Mouse (Mus musculus) right cerebral cortex, postnatal 4 days (tissue): ENCODE results near the gene Gabbr2.

Source experiments
- DNase-seq: peaks from one replicate; pipeline ENCODE4 v3.0.0-alpha.2; 2022

The Gabbr2 gene

GRCm38 (mm10) chr4:46988257-46988656 lies 3.4 kb downstream of the Gabbr2 start:
- DNase-seq: no peak

GRCm38 (mm10) chr4:46987809-46988208 lies 3.9 kb downstream of the Gabbr2 start:
- no peak for DNase-seq

DNA sequence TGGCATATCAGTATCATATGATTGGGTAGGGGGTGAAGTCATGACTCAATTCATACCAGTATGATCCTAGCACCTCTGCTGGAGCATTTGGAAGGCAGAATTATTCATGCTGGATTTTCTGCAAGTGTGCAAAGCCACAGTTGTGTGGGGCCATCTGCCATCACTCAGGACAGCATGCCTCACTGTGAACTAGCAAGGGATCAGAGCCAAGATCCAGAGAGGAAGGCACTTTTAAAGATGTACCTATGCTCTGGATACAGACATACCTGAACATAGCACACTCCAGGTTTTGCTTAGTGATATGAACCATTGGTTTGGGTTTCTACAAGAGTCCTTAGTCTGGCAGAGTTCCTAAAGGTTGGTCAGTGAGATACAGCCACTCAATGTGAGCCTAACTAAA lies 5.6 kb downstream of the Gabbr2 start:
- no peak for DNase-seq

DNA sequence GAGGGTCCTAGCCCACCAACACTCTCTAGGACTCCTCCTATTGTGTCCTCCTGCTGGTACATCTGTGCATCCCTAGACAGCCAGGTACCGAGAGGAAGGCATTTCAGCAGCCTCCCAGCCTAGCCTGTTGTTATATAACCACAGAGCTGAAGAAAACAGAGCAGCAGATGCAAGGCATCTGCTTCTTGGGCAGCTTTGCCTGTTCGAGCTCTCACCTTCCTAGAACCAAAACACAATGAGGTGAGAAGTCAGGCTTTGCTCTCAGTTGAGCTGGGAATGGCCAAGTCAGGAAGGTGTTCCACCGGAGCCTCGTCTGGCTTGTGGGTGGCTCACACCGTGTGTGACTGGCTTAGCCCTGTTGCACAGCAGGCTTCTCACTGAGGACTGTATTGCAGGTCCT lies 8.8 kb downstream of the Gabbr2 start:
- no peak for DNase-seq

GRCm38 (mm10) chr4:46982094-46982493 lies 9.6 kb downstream of the Gabbr2 start:
- DNase-seq: no peak

- DNase-seq: no peak
These were observed 13.3 kb downstream of the Gabbr2 start for GRCm38 (mm10) chr4:46978371-46978770.

DNA sequence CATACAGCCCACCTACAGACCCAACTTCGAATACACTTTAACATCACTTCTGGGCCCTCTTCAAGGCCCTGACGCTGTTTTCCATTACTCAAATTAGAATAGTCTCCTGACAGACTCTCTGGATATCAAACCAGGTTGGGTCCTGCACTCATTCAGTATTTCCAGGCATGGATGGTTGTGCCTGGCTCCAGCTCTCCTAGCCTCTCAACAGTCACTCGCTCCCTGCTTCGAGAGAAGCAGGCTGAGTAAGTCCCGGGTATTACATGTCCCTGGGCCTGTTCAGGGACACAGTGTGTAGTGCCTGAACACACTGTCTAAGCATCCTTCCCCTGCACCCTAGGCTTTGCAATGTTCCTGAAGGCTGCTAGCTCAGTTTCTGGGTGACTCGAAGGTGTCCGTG lies 14.5 kb downstream of the Gabbr2 start:
- DNase-seq: no peak

DNA sequence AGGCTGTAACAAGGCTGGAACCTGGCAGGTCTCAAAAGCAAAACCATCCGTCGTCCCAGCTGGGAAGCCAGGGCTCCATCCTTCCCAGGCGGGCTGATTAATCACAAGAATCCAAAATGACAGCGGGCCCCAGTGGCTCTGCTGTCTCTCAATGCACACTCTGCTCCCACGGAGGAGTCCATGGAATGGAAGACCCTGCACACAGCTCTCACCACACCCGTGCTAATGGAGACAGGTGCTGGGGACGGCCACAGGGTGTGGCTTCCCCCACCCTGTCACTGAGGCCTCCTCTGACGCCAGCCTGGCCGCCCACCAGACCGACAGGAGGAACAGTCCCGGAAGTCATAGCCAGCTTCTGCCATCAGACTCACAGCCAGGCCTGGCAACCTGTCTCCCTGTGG lies 15.0 kb downstream of the Gabbr2 start:
- no peak for DNase-seq

- no peak for DNase-seq
These were observed 18.4 kb downstream of the Gabbr2 start for GRCm38 (mm10) chr4:46973322-46973721.

GRCm38 (mm10) chr4:46967981-46968380 lies 23.7 kb downstream of the Gabbr2 start:
- DNase-seq: no peak

DNA sequence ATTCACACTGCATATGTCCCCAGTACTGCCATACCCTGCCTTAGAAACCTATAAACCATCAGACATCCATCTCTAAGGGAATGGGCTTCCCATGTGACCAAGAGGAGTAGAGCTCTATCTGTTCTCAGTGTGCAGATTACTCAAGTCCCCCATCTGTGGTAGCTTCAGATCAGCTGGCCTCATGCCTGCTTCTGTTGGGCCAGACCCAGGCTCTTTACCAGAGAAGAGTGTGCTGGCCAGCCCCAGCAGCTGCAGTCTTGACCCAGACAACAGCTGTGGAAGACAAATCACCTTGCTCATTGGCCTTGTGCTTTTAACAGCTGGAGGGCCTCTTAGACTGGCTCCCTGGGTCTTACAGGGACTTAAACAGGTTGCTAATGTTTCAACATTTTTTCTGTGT lies 25.1 kb downstream of the Gabbr2 start:
- no peak for DNase-seq

- DNase-seq: no peak
These were observed 30.3 kb downstream of the Gabbr2 start for GRCm38 (mm10) chr4:46961403-46961802.

DNA sequence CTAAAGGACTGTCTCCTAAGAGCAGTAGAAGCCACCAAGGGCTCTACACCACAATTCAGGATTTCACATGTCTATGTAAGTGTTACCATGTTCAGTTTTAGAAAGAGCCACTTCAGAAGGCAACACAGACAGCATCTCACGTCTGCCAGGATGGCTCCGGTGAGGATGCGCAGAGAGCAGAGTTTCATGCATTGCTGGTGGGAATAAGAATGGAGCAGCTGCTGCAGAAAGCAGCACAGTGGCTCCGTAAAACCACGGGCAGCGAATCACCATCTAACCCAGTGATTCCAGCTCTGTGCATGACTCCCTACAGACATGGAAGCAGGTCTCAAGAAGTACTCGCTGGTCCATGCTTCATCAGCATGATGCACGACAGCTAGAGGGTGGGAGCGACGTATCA lies 31.5 kb downstream of the Gabbr2 start:
- no peak for DNase-seq

GRCm38 (mm10) chr4:46959776-46960175 lies 31.9 kb downstream of the Gabbr2 start:
- DNase-seq: no peak

DNA sequence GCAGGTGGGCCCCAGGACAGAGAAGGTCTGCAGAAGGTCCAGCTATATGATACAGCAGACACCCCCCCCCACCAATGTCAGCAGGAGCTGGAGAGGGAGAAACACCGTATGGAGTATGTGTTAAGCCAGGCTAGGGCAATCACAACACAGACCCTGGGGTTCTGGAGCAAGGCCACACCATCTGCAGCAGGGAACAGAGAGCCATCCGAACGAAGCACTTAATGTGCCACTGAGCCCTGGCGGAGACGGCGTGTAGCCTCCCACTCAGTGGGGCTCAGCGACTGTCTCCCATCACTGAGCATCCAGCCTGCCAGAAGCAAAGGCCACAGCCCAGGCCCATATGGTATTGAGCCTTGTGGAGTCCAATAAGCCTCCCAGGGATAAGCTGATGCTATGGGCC lies 33.7 kb downstream of the Gabbr2 start:
- DNase-seq: no peak

- DNase-seq: no peak
These were observed 34.7 kb downstream of the Gabbr2 start for GRCm38 (mm10) chr4:46956966-46957365.

GRCm38 (mm10) chr4:46953021-46953420 lies 38.7 kb downstream of the Gabbr2 start:
- no peak for DNase-seq

DNA sequence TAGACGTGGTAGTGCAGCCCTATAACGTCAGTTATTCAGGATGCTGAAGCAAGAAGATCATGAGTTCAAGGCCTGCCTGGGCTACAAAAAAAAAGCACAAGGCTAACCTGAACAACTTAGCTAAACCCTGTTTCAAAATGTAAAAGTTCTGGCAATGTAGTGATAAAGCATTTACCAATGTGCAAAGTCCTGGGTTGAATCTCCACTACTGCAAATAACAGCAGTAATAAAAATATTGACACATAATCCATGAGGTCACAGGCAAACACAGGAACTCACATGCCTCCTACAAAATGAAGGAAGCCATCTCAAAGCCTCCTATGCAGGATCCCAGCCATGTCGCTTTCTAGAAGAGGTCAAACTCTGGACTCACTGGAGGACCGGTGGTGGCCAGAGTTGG lies 39.1 kb downstream of the Gabbr2 start:
- DNase-seq: no peak

- DNase-seq: no peak
These were observed 57.4 kb downstream of the Gabbr2 start for GRCm38 (mm10) chr4:46934291-46934690.

DNA sequence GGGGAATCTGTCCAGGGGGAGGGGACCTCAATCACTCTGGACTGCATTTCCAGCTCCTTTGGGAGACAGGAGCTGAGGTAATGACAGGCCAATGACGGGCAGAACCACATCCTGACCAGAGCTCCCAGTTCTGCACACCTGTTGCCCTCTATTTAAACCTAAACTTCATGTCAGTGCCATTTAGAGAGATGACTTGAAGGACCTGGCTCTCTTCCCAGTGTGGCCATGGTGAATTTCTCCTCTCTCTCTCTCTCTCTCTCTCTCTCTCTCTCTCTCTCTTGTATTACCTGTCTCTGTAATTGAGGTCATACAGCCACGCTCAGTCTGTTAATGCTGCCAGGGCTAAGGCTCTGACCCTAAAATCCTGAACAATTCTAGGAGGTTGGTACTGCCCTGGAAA lies 58.1 kb downstream of the Gabbr2 start:
- no peak for DNase-seq

DNA sequence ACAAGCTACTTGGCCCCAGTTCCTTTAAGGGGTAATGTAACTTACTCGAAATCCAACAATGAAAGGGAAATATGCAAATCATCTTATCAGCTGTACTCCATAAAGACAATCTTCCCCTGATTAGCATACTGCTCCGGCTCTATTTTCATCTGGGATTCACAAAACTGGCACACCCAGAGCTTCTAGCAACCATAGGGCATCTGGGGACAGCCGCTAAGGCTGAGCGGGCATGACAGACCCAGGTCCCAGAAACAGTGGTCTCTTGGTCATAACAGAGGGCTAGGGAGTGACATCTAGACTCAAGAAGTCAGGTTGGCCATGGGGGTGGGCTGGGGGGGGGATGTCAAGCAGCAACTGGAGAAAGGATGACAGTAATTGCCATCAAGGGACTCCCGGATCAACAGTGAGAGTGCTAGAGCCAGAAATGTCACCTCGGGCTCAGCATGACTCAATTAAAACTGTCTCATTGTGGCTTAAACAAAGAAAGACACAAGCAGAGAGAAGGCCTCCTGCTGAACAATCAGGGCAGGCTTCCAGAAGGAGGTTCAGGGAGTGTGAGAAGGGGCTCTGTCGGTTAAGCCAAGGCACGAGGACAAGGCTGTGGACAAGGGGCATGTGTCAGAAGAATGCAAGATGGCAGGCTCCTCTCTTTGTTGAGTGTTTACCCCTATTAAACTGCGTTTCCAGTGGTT lies 59.8 kb downstream of the Gabbr2 start:
- DNase-seq: no peak

DNA sequence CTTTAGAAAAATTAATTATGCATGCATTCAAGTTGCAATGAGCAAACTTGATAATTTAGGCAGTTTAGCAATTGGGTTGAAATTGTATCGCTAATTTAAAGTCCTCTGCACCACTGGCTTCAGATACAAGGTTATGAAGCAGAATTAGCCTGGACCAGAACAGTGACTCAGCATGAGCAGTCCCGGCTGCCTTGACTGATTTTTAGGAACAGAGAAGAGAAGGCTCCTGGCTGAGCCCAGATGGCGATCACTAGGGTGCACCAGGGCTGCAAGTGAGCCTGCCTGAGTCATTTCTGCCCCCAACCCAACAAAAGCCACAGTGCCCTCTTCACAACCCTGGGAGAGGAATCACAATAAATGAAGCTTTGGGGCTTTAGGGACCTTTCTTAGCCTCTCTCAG lies 63.6 kb downstream of the Gabbr2 start:
- no peak for DNase-seq

- DNase-seq: peak; percentile 35
These were observed 72.5 kb downstream of the Gabbr2 start for GRCm38 (mm10) chr4:46919144-46919543.

DNA sequence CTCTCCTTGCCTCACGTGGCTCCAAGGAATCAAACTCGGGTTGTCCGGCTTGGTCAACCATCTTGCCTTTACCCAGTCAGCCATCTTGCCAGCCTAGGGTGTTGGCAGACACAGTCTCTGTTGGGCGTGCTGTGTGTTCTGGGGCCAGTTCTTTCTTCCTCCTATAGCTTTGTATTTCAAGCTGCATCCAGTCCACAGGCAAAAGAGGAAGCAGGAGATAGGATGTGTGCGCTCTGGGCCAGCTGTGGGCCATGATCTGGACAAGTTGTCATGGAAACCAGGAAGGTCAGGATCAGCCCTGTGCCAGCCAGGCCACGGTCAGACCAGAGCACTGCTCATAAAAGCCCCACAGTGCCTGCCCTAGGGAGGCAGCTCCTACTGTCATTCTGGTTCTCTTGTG lies 74.9 kb downstream of the Gabbr2 start:
- no peak for DNase-seq

DNA sequence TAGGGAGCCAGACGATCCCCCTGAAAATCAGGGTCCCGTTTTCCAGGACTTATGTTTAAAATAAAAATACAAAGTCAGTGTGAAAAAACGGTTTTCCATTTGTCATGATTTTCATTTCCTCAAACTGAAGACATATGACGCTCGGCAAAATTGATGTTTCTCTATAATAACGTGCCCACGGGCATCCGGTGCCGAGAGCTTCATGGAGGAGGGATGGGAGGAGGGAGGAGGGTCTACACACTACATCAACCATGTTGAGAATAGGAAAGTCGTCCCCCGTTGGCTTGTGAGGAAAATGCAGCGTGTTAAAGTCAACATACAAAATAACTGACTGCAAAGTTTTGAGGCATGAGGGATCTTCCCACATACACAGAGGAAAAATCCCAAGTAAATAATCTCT lies 75.7 kb downstream of the Gabbr2 start:
- no peak for DNase-seq

DNA sequence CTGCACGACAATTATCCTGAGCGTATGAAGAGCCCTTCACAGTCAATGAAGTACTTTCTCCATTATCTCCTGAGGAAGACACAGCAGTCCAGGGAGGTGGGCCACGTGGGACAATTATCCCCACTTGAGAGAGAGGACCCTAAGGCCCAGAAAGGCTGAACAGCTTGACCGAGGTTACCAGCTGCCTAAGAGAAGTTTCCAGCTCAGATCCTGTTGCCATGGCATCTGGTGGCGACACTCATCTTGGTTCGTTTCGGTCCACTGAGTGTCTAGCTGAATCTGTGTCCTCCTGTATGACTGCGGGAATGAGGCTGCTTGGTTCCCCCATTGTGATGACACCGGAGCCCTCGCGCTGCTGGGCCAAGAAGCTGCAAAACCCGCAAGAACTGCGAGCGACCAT lies 76.2 kb downstream of the Gabbr2 start:
- no peak for DNase-seq
